Mouse (Mus musculus) cerebellum, postnatal 36 days (tissue): ENCODE data around the gene Ranbp9.

Experiments
- DNase-seq, 2 experiments: peaks; one replicate each; pipeline ENCODE4 v3.0.0; 2021 to 2022; ENCODE audit warnings: mixed read lengths in 2 of 2

Gene Ranbp9

GRCm38 (mm10) chr13:43447721-43448120 is 33.4 kb downstream of the Ranbp9 start:
- DNase-seq = no peak

GRCm38 (mm10) chr13:43445754-43446153 is 35.3 kb downstream of the Ranbp9 start:
- DNase-seq = no peak

- DNase-seq = no peak
These were observed 36.4 kb downstream of the Ranbp9 start for GRCm38 (mm10) chr13:43444717-43445116.

- DNase-seq = no peak
These were observed 37.4 kb downstream of the Ranbp9 start for GRCm38 (mm10) chr13:43443706-43444105.

- DNase-seq = no peak
These were observed 38.5 kb downstream of the Ranbp9 start for GRCm38 (mm10) chr13:43442551-43442950.

- DNase-seq = no peak
These were observed 40.7 kb downstream of the Ranbp9 start for GRCm38 (mm10) chr13:43440376-43440775.

- DNase-seq = no peak
These were observed 47.7 kb downstream of the Ranbp9 start for GRCm38 (mm10) chr13:43433395-43433794.

GRCm38 (mm10) chr13:43428436-43428835 is 52.6 kb downstream of the Ranbp9 start:
- no peak for DNase-seq

- DNase-seq = no peak
These were observed 65.8 kb downstream of the Ranbp9 start for GRCm38 (mm10) chr13:43415249-43415648.

GRCm38 (mm10) chr13:43413611-43414010 is 67.5 kb downstream of the Ranbp9 start:
- no peak for DNase-seq

GRCm38 (mm10) chr13:43412311-43412710 is 68.8 kb downstream of the Ranbp9 start:
- DNase-seq = no peak

GRCm38 (mm10) chr13:43399576-43399975 is 81.5 kb downstream of the Ranbp9 start:
- DNase-seq = no peak

- DNase-seq = peak; percentile 97 to 98
These were observed 82.6 kb downstream of the Ranbp9 start, which contains the start of gene Nol7 for GRCm38 (mm10) chr13:43398297-43399080. Gene Nol7, plus strand, starts transcription at chr13:43398390.

- no peak for DNase-seq
These were observed 83.3 kb downstream of the Ranbp9 start for GRCm38 (mm10) chr13:43397700-43398296.

- no peak for DNase-seq
These were observed 95.8 kb downstream of the Ranbp9 start for GRCm38 (mm10) chr13:43385321-43385720.

- DNase-seq = no peak
These were observed 101.1 kb downstream of the Ranbp9 start for GRCm38 (mm10) chr13:43379989-43380388.

- DNase-seq = no peak
These were observed 106.1 kb downstream of the Ranbp9 start for GRCm38 (mm10) chr13:43374918-43375432.

GRCm38 (mm10) chr13:43374205-43374604 is 106.9 kb downstream of the Ranbp9 start:
- no peak for DNase-seq

- DNase-seq = no peak
These were observed 108.2 kb downstream of the Ranbp9 start for GRCm38 (mm10) chr13:43372892-43373291.

GRCm38 (mm10) chr13:43370063-43370462 is 111.0 kb downstream of the Ranbp9 start:
- DNase-seq = no peak

GRCm38 (mm10) chr13:43365825-43366184 is 115.3 kb downstream of the Ranbp9 start:
- peak in 1 of 2 experiments; percentile 20 for DNase-seq

GRCm38 (mm10) chr13:43364985-43365824 is 115.9 kb downstream of the Ranbp9 start, which contains the start of gene Sirt5:
Gene Sirt5, plus strand, starts transcription at chr13:43365496.
- DNase-seq = peak; percentile 92 to 93

- no peak for DNase-seq
These were observed 118.7 kb downstream of the Ranbp9 start for GRCm38 (mm10) chr13:43362353-43362752.
